Mouse (Mus musculus): Measurements from ENCODE around the gene Epop. TPM values are rescaled to one million over a fixed set of nuclear protein-coding genes. Genes with fewer than 3 reads are reported as not detected.

Gene Epop
- polyA plus RNA-seq, 1 experiment from 2014 or later: 3.5 TPM

DNA sequence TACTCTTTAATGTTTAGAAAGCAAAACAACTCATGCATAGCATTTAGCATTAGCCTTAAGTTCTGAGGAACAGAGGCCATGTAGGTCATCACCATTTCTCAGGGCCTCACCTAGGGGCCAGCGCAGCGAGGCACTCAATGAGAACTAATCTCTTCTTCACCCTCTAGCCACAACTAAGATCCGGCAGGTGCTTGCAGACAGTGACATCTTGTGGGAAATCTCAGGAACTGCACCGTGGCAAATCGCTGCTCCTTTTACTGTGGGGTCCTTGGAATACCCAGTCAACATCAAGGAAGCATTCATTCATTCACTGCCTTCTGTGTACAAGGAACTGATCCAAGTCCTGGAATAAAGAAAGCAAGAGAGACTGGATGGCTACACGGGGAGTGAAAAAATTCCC, 7.1 kb downstream of the Epop start:
- Histone ChIP-seq H3K27ac (ENCODE audit: low read length) (no peak overlapping the region), H3K36me3 (ENCODE audit: insufficient read depth, low read length) (no peaks in the 10 kb centered on the region), H3K4me2 (replicated peaks; ENCODE audit: low read depth, low read length) (no peak overlapping the region), H3K27me3 (replicated peaks; ENCODE audit: insufficient read depth, low read length) (peaks cover 16% of the 10 kb centered on the region; the same call in 1 of the 2 replicates), H3K4me1 (ENCODE audit: insufficient read depth, low read depth, low read length) (no peaks in the 10 kb centered on the region), H3K9ac (replicated peaks; ENCODE audit: low read depth) (no peak overlapping the region), H3K9me3 (ENCODE audit: low read length) (no peaks in the 10 kb centered on the region), H3K4me3 (ENCODE audit: low read depth, low read length) (no peak overlapping the region)
- peak; percentile 30 for ATAC-seq
- under 1% methylated on average over 6 of the region's 6 CpGs for WGBS
- DNase-seq (ENCODE audit: low spot score): peak; percentile 83
- peak; percentile 99 for TF ChIP-seq CTCF (IDR thresholded peaks at IDR 0.05)
- TF ChIP-seq EP300 (IDR thresholded peaks at IDR 0.05): no peak

- 53% methylated on average over 5 of the region's 5 CpGs for WGBS
- H3K9ac ChIP-seq (replicated peaks; ENCODE audit: low read depth): no peak overlapping the region
- H3K36me3 ChIP-seq (ENCODE audit: insufficient read depth, low read length): no peaks in the 10 kb centered on the region
- peak; percentile 77 for DNase-seq (ENCODE audit: low spot score)
- no peak for TF ChIP-seq EP300 (IDR thresholded peaks at IDR 0.05)
- TF ChIP-seq CTCF (IDR thresholded peaks at IDR 0.05): peak; percentile 77
- no peaks in the 10 kb centered on the region for H3K4me1 ChIP-seq (ENCODE audit: insufficient read depth, low read depth, low read length)
- H3K27me3 ChIP-seq (replicated peaks; ENCODE audit: insufficient read depth, low read length): no peaks in the 10 kb centered on the region
- peak; percentile 66 for ATAC-seq
- no peak overlapping the region for H3K4me3 ChIP-seq (ENCODE audit: low read depth, low read length)
- no peaks in the 10 kb centered on the region for H3K9me3 ChIP-seq (ENCODE audit: low read length)
- no peak overlapping the region for H3K4me2 ChIP-seq (replicated peaks; ENCODE audit: low read depth, low read length)
- no peak overlapping the region for H3K27ac ChIP-seq (ENCODE audit: low read length)
These were observed 10.1 kb downstream of the Epop start for GRCm38 (mm10) chr11:97619391-97619795.

DNA sequence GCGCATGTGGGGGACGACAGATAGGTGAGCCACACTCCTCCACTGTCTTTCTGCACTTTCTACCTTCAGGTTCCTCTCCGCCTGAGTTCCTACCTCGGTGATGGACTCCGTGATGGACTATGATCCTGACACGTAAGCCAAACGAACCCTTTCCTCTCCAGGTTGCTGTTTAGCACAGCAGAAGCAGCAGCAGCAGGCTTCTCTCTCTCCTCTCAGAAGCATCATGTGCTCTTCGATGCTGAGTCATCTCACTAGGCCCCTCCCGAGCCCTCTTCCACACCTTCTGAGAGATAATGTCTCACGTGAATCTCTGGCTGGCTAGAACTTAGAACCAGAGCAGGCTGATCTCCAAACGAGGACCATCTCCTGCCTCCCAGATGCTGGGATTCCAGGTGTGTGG, 11.1 kb downstream of the Epop start:
- H3K4me1 ChIP-seq (ENCODE audit: insufficient read depth, low read depth, low read length): no peaks in the 10 kb centered on the region
- H3K36me3 ChIP-seq (ENCODE audit: insufficient read depth, low read length): no peaks in the 10 kb centered on the region
- no peak for TF ChIP-seq EP300 (IDR thresholded peaks at IDR 0.05)
- no peak for TF ChIP-seq CTCF (IDR thresholded peaks at IDR 0.05)
- no peaks in the 10 kb centered on the region for H3K9me3 ChIP-seq (ENCODE audit: low read length)
- H3K27ac ChIP-seq (ENCODE audit: low read length): no peak overlapping the region
- ATAC-seq (no peak), DNase-seq (ENCODE audit: low spot score) (no peak)
- H3K27me3 ChIP-seq (replicated peaks; ENCODE audit: insufficient read depth, low read length): no peaks in the 10 kb centered on the region
- 36% methylated on average over 11 of the region's 11 CpGs for WGBS
- no peak overlapping the region for H3K4me2 ChIP-seq (replicated peaks; ENCODE audit: low read depth, low read length)
- no peak overlapping the region for H3K9ac ChIP-seq (replicated peaks; ENCODE audit: low read depth)
- no peak overlapping the region for H3K4me3 ChIP-seq (ENCODE audit: low read depth, low read length)

DNA sequence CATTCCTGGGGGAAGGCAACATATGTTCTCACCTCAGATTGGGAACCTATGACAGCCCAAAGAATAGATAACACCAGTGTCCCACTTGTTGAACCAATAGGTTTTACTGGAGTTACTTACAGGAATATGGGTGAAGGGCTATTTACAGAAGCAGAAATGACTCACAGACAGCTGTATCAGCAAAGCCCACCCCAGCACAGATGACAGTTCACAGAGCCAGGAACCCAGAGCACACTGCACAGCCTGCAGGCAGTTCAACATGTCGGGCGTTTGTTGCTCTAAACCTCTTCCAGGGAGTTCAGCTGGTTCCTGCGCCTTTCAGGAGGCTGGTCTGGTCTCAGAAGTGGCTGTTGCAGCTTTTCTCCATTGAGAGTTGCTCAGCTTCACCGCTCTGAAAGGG, 14.2 kb downstream of the Epop start:
- H3K9me3 ChIP-seq (ENCODE audit: low read length): no peaks in the 10 kb centered on the region
- ATAC-seq: no peak
- TF ChIP-seq CTCF (IDR thresholded peaks at IDR 0.05) (no peak), EP300 (IDR thresholded peaks at IDR 0.05) (no peak)
- H3K9ac ChIP-seq (replicated peaks; ENCODE audit: low read depth): no peak overlapping the region
- H3K4me3 ChIP-seq (ENCODE audit: low read depth, low read length): no peak overlapping the region
- H3K4me1 ChIP-seq (ENCODE audit: insufficient read depth, low read depth, low read length): no peaks in the 10 kb centered on the region
- no peak overlapping the region for H3K27ac ChIP-seq (ENCODE audit: low read length)
- H3K27me3 ChIP-seq (replicated peaks; ENCODE audit: insufficient read depth, low read length): no peaks in the 10 kb centered on the region
- DNase-seq (ENCODE audit: low spot score): no peak
- H3K36me3 ChIP-seq (ENCODE audit: insufficient read depth, low read length): no peaks in the 10 kb centered on the region
- 75% methylated on average over 4 of the region's 4 CpGs for WGBS
- H3K4me2 ChIP-seq (replicated peaks; ENCODE audit: low read depth, low read length): no peak overlapping the region

DNA sequence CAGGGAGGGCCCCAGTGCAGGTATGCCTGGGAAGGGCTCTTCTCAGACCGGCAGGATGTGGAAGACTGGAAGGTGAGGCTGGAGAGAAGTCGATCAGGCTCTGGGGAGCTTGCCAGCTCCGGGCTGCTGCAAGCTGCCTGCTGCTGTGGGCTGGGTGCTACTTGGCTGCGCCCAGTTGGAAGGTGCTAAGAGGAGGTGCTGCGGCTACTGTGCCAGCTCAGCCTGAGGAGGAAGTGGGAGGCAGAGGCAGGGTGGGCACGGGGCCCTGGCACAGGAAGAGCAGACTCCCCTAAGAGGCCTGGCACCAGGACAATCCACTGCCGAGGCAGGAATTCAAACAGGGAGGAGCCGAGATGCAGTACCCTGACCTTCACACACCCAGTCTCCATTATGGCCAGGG, 18.4 kb downstream of the Epop start:
- H3K9me3 ChIP-seq (ENCODE audit: low read length): no peaks in the 10 kb centered on the region
- TF ChIP-seq CTCF (IDR thresholded peaks at IDR 0.05): no peak
- TF ChIP-seq EP300 (IDR thresholded peaks at IDR 0.05): no peak
- no peak overlapping the region for H3K4me2 ChIP-seq (replicated peaks; ENCODE audit: low read depth, low read length)
- H3K27me3 ChIP-seq (replicated peaks; ENCODE audit: insufficient read depth, low read length): no peaks in the 10 kb centered on the region
- WGBS: 47% methylated on average over 8 of the region's 8 CpGs
- H3K27ac ChIP-seq (ENCODE audit: low read length): no peak overlapping the region
- no peak overlapping the region for H3K4me3 ChIP-seq (ENCODE audit: low read depth, low read length)
- ATAC-seq (no peak), DNase-seq (ENCODE audit: low spot score) (no peak)
- no peaks in the 10 kb centered on the region for H3K36me3 ChIP-seq (ENCODE audit: insufficient read depth, low read length)
- H3K4me1 ChIP-seq (ENCODE audit: insufficient read depth, low read depth, low read length): no peaks in the 10 kb centered on the region
- H3K9ac ChIP-seq (replicated peaks; ENCODE audit: low read depth): no peak overlapping the region

DNA sequence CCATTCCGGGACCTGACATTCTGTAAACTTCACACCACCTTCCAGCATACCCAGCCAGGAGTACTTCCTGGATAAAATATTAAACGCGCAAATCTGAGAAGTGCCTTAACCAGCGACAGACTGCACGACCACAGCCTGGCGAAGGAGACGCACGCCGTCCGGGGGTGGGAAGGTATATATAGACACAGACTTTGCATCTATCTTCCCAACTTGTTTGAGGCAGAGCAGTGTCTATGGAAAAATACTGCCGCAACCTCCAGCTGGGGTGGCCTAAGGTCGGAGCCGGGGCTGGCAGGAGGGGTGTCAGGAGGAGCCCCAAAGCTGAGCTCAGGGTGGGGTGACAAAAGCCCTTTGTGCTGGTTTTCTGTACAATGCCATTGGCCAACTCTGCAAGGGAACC, 19.8 kb downstream of the Epop start:
- Histone ChIP-seq H3K4me1 (ENCODE audit: insufficient read depth, low read depth, low read length) (no peaks in the 10 kb centered on the region), H3K36me3 (ENCODE audit: insufficient read depth, low read length) (no peaks in the 10 kb centered on the region), H3K9ac (replicated peaks; ENCODE audit: low read depth) (no peak overlapping the region), H3K27ac (ENCODE audit: low read length) (no peak overlapping the region), H3K27me3 (replicated peaks; ENCODE audit: insufficient read depth, low read length) (no peaks in the 10 kb centered on the region), H3K9me3 (ENCODE audit: low read length) (no peaks in the 10 kb centered on the region), H3K4me3 (ENCODE audit: low read depth, low read length) (no peak overlapping the region), H3K4me2 (replicated peaks; ENCODE audit: low read depth, low read length) (no peak overlapping the region)
- no peak for ATAC-seq
- no peak for DNase-seq (ENCODE audit: low spot score)
- 61% methylated on average over 13 of the region's 13 CpGs for WGBS
- TF ChIP-seq CTCF (IDR thresholded peaks at IDR 0.05): no peak
- TF ChIP-seq EP300 (IDR thresholded peaks at IDR 0.05): no peak

GRCm38 (mm10) chr11:97608933-97609332, 20.6 kb downstream of the Epop start:
- 61% methylated on average over 4 of the region's 4 CpGs for WGBS
- Histone ChIP-seq H3K36me3 (ENCODE audit: insufficient read depth, low read length) (no peaks in the 10 kb centered on the region), H3K9ac (replicated peaks; ENCODE audit: low read depth) (no peak overlapping the region), H3K4me2 (replicated peaks; ENCODE audit: low read depth, low read length) (no peak overlapping the region), H3K27me3 (replicated peaks; ENCODE audit: insufficient read depth, low read length) (no peaks in the 10 kb centered on the region), H3K27ac (ENCODE audit: low read length) (no peak overlapping the region), H3K4me3 (ENCODE audit: low read depth, low read length) (no peak overlapping the region), H3K9me3 (ENCODE audit: low read length) (no peaks in the 10 kb centered on the region), H3K4me1 (ENCODE audit: insufficient read depth, low read depth, low read length) (no peaks in the 10 kb centered on the region)
- DNase-seq (ENCODE audit: low spot score) (no peak), ATAC-seq (no peak)
- TF ChIP-seq CTCF (IDR thresholded peaks at IDR 0.05) (no peak), EP300 (IDR thresholded peaks at IDR 0.05) (no peak)
